Mouse (Mus musculus): ENCODE data around the gene Pcnx2. TPM values are rescaled to one million over a fixed set of nuclear protein-coding genes. Genes with fewer than 3 reads are reported as not detected.

Gene Pcnx2
- polyA plus RNA-seq, 1 experiment, result 0.01 TPM

GRCm38 (mm10) chr8:125726143-125726542 is 172.0 kb downstream of the Pcnx2 start:
- H3K4me3 ChIP-seq (replicated peaks), result no peak overlapping the region
- no peaks in the 10 kb centered on the region for H3K36me3 ChIP-seq (ENCODE audit: control insufficient read depth)
- H3K27me3 ChIP-seq (ENCODE audit: control insufficient read depth), result no peaks in the 10 kb centered on the region
- no peaks in the 10 kb centered on the region; the same call in 1 of the 2 replicates for H3K9me3 ChIP-seq (ENCODE audit: control insufficient read depth, low read length)
- no peaks in the 10 kb centered on the region; the same call in 1 of the 2 replicates for H3K4me1 ChIP-seq (ENCODE audit: control insufficient read depth)
- TF ChIP-seq GATA1 (IDR thresholded peaks at IDR 0.05; ENCODE audit: low read length), result no peak
- TF ChIP-seq TAL1 (IDR thresholded peaks at IDR 0.05; ENCODE audit: low read length), result no peak

DNA sequence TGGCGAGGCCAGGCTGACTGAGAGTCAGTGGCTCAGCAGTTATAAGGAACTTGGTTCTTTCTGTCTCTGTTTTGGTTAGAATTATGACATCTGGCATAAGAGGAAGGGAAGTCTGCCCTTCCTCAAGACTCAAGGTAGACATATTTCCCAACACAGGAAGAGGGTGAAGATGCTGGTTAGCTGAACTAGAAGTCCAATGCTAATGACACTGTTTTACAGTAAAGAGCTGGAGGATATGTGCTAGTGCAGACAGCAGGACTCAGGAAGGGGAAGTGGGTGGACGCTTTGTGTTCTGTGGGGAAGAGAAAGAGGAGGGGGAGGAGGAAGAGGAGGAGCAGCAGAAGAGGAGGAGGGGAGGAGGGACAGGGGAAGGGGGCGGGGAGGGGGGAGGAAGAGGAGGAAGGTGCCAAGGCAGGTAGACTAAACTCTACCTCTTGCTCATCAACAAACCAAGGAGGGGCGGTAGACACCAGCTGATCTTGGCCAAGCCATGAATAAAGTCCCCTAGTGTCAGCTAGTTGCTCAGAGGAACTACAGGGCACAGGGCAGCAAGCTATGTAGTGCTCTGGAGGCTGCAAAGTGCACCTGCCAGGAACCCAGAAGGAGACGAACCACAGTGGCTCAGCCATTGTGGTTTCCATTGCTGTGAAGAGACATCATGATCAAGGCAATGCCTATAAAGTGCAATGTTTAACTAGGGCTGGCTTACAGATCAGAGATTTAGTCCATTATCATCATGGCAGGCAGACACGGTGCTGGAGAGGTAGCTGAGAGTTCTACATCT is 172.9 kb downstream of the Pcnx2 start:
- H3K36me3 ChIP-seq (ENCODE audit: control insufficient read depth), result no peaks in the 10 kb centered on the region
- no peaks in the 10 kb centered on the region; the same call in 1 of the 2 replicates for H3K9me3 ChIP-seq (ENCODE audit: control insufficient read depth, low read length)
- TF ChIP-seq TAL1 (IDR thresholded peaks at IDR 0.05; ENCODE audit: low read length) (no peak), GATA1 (IDR thresholded peaks at IDR 0.05; ENCODE audit: low read length) (no peak)
- no peaks in the 10 kb centered on the region for H3K27me3 ChIP-seq (ENCODE audit: control insufficient read depth)
- no peaks in the 10 kb centered on the region; the same call in 1 of the 2 replicates for H3K4me1 ChIP-seq (ENCODE audit: control insufficient read depth)
- no peak overlapping the region for H3K4me3 ChIP-seq (replicated peaks)

DNA sequence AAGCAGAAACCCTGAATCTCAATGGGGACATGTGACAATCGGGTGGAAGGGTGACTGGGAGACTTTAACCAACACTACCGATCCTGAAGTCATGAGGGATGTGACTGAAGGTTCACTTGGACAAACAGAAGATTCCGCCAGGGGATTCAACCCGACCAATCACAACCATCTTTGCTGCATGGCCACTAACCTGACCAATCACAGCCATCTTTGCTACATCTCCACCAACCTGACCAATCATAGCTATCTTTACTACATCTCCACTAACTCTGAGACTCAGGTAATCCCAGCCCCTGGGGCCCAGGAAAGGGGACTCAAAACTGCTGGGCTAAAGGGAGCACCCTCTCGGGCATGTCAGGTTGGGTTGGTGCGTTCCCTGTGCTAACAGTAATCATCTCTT is 174.7 kb downstream of the Pcnx2 start:
- no peak overlapping the region for H3K4me3 ChIP-seq (replicated peaks)
- TF ChIP-seq TAL1 (IDR thresholded peaks at IDR 0.05; ENCODE audit: low read length) (no peak), GATA1 (IDR thresholded peaks at IDR 0.05; ENCODE audit: low read length) (no peak)

GRCm38 (mm10) chr8:125722675-125723074 is 175.4 kb downstream of the Pcnx2 start:
- no peaks in the 10 kb centered on the region for H3K9me3 ChIP-seq (ENCODE audit: control insufficient read depth, low read length)
- H3K36me3 ChIP-seq (ENCODE audit: control insufficient read depth), result no peaks in the 10 kb centered on the region
- no peak overlapping the region for H3K4me3 ChIP-seq (replicated peaks)
- H3K4me1 ChIP-seq (ENCODE audit: control insufficient read depth), result no peaks in the 10 kb centered on the region
- no peak for TF ChIP-seq TAL1 (IDR thresholded peaks at IDR 0.05; ENCODE audit: low read length)
- TF ChIP-seq GATA1 (IDR thresholded peaks at IDR 0.05; ENCODE audit: low read length), result no peak
- H3K27me3 ChIP-seq (ENCODE audit: control insufficient read depth), result no peaks in the 10 kb centered on the region

More for the DNA sequence above, 174.7 kb downstream of the Pcnx2 start:
- no peaks in the 10 kb centered on the region for H3K9me3 ChIP-seq (ENCODE audit: control insufficient read depth, low read length)
- no peaks in the 10 kb centered on the region; the same call in 1 of the 2 replicates for H3K4me1 ChIP-seq (ENCODE audit: control insufficient read depth)
- no peaks in the 10 kb centered on the region for H3K27me3 ChIP-seq (ENCODE audit: control insufficient read depth)
- no peaks in the 10 kb centered on the region for H3K36me3 ChIP-seq (ENCODE audit: control insufficient read depth)

GRCm38 (mm10) chr8:125718914-125719313 is 179.2 kb downstream of the Pcnx2 start:
- no peak for TF ChIP-seq TAL1 (IDR thresholded peaks at IDR 0.05; ENCODE audit: low read length)
- no peak for TF ChIP-seq GATA1 (IDR thresholded peaks at IDR 0.05; ENCODE audit: low read length)
- Histone ChIP-seq H3K4me3 (replicated peaks) (no peak overlapping the region), H3K36me3 (ENCODE audit: control insufficient read depth) (no peaks in the 10 kb centered on the region), H3K4me1 (ENCODE audit: control insufficient read depth) (no peaks in the 10 kb centered on the region), H3K27me3 (ENCODE audit: control insufficient read depth) (no peaks in the 10 kb centered on the region), H3K9me3 (ENCODE audit: control insufficient read depth, low read length) (no peaks in the 10 kb centered on the region)

DNA sequence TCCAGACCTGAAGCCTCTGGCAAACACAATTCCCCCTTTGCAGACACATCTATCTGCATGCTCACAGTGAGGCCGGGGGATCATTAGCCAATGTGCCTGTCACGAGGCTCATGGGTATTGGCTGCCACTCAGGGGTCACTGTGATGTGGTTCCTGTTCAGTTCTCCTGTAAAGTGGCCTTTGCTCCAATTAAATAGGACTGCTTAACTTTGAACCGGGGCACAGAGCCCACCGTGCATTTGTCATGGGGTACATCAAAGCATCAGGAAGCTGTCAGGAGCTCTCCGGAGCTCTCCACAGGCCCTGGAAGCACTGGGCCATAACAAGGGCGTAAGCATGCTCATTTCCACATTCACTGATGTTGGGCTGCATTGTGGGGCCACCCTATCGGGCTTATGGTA is 181.5 kb downstream of the Pcnx2 start:
- Histone ChIP-seq H3K27me3 (ENCODE audit: control insufficient read depth) (no peaks in the 10 kb centered on the region), H3K4me3 (replicated peaks) (no peak overlapping the region), H3K36me3 (ENCODE audit: control insufficient read depth) (no peaks in the 10 kb centered on the region), H3K4me1 (ENCODE audit: control insufficient read depth) (peaks cover 10% of the 10 kb centered on the region), H3K9me3 (ENCODE audit: control insufficient read depth, low read length) (no peaks in the 10 kb centered on the region)
- TF ChIP-seq TAL1 (IDR thresholded peaks at IDR 0.05; ENCODE audit: low read length) (no peak), GATA1 (IDR thresholded peaks at IDR 0.05; ENCODE audit: low read length) (no peak)

- Histone ChIP-seq H3K4me1 (ENCODE audit: control insufficient read depth) (peaks cover 14% of the 10 kb centered on the region), H3K9me3 (ENCODE audit: control insufficient read depth, low read length) (no peaks in the 10 kb centered on the region), H3K4me3 (replicated peaks) (no peak overlapping the region), H3K27me3 (ENCODE audit: control insufficient read depth) (no peaks in the 10 kb centered on the region), H3K36me3 (ENCODE audit: control insufficient read depth) (no peaks in the 10 kb centered on the region)
- TF ChIP-seq GATA1 (IDR thresholded peaks at IDR 0.05; ENCODE audit: low read length) (no peak), TAL1 (IDR thresholded peaks at IDR 0.05; ENCODE audit: low read length) (no peak)
These were observed 181.9 kb downstream of the Pcnx2 start for GRCm38 (mm10) chr8:125716211-125716610.

DNA sequence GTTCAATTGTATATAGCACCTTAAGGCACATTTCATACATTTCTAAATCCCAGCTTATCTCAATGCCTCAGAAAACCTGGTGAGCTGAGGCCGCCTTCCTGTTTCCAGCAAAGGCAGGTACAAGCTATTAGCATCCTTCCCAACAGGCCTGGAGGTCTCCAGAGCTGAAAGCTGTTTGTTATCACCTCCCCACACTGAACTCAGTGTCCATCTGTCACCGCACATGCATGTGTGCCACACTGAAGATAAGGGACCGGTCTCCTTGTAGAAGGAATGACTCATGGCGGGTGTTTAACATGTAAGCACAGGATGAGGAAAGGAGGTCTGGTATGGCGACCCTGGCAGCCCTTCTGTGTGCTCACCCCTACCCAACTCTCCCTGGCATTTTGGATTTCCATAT is 186.6 kb downstream of the Pcnx2 start:
- TF ChIP-seq GATA1 (IDR thresholded peaks at IDR 0.05; ENCODE audit: low read length) (peak; percentile 60), TAL1 (IDR thresholded peaks at IDR 0.05; ENCODE audit: low read length) (peak; percentile 71)
- Histone ChIP-seq H3K4me1 (ENCODE audit: control insufficient read depth) (peaks cover 22% of the 10 kb centered on the region), H3K4me3 (replicated peaks) (no peak overlapping the region), H3K36me3 (ENCODE audit: control insufficient read depth) (no peaks in the 10 kb centered on the region), H3K9me3 (ENCODE audit: control insufficient read depth, low read length) (no peaks in the 10 kb centered on the region), H3K27me3 (ENCODE audit: control insufficient read depth) (no peaks in the 10 kb centered on the region)

- H3K9me3 ChIP-seq (ENCODE audit: control insufficient read depth, low read length), result 0 out of 2 replicates have a peak, but pooled peaks cover 2% of the 10 kb centered on the region
- no peaks in the 10 kb centered on the region for H3K27me3 ChIP-seq (ENCODE audit: control insufficient read depth)
- H3K4me1 ChIP-seq (ENCODE audit: control insufficient read depth), result peaks cover 22% of the 10 kb centered on the region
- TF ChIP-seq GATA1 (IDR thresholded peaks at IDR 0.05; ENCODE audit: low read length), result no peak
- no peak for TF ChIP-seq TAL1 (IDR thresholded peaks at IDR 0.05; ENCODE audit: low read length)
- H3K36me3 ChIP-seq (ENCODE audit: control insufficient read depth), result no peaks in the 10 kb centered on the region
- no peak overlapping the region for H3K4me3 ChIP-seq (replicated peaks)
These were observed 188.9 kb downstream of the Pcnx2 start for GRCm38 (mm10) chr8:125709171-125709570.

Data from erythroblast, embryonic 14.5 days (primary cell).